Mouse (Mus musculus): ENCODE results near the gene Hmga1.

GRCm38 (mm10) chr17:27511865-27512618 is 44.3 kb upstream of the Hmga1 start:
- TF ChIP-seq CTCF (IDR thresholded peaks at IDR 0.05; ENCODE audit: control insufficient read depth, insufficient read depth, insufficient read length), result no peak
- TF ChIP-seq MYOD1 (IDR thresholded peaks at IDR 0.05; ENCODE audit: control insufficient read depth, insufficient read length, low read depth), result no peak
- no peak for TF ChIP-seq MYOG (IDR thresholded peaks at IDR 0.05; ENCODE audit: control insufficient read depth, extremely low read depth, insufficient read length)
- no peak for TF ChIP-seq MAX (IDR thresholded peaks at IDR 0.05)

All from C2C12 (cell line).